Mouse (Mus musculus) forebrain, embryonic 15.5 days (tissue): ENCODE data around the gene Lrrc8b. TPM values are rescaled to one million over a fixed set of nuclear protein-coding genes. Genes with fewer than 3 reads are reported as not detected.

Source experiments
- ATAC-seq: fragments of 200-750 bp; cut with Nextera tagmentation; replicated peaks from 2 replicates; pipeline ENCODE4 v1.8.0; 2017; ENCODE audit warnings: mild to moderate bottlenecking, moderate TSS enrichment, moderate library complexity
- H3K27ac ChIP-seq: fragments of 300-500 bp; sonication (generic); replicated peaks from 2 replicates; pipeline ENCODE4 v1.5.1; 2015; ENCODE audit warnings: mild to moderate bottlenecking, inconsistent platforms
- H3K27me3 ChIP-seq: fragments of 300-500 bp; sonication (generic); 2 replicates; pipeline ENCODE4 v1.6.1; 2015; ENCODE audit warnings: inconsistent platforms
- H3K36me3 ChIP-seq: fragments of 300-500 bp; sonication (generic); 2 replicates; pipeline ENCODE4 v1.6.1; 2015; ENCODE audit warnings: mild to moderate bottlenecking, inconsistent platforms
- H3K4me1 ChIP-seq: fragments of 300-500 bp; sonication (generic); 2 replicates; pipeline ENCODE4 v1.6.1; 2015; ENCODE audit warnings: inconsistent platforms
- H3K4me2 ChIP-seq: fragments of 300-500 bp; sonication (generic); replicated peaks from 2 replicates; pipeline ENCODE4 v1.6.1; 2015; ENCODE audit warnings: mild to moderate bottlenecking, inconsistent platforms
- H3K4me3 ChIP-seq: fragments of 300-500 bp; sonication (generic); 2 replicates; pipeline ENCODE4 v1.5.1; 2015; ENCODE audit warnings: mild to moderate bottlenecking, inconsistent platforms
- H3K9ac ChIP-seq: fragments of 300-500 bp; sonication (generic); replicated peaks from 2 replicates; pipeline ENCODE4 v1.6.1; 2015; ENCODE audit warnings: mild to moderate bottlenecking, inconsistent platforms
- H3K9me3 ChIP-seq: fragments of 300-500 bp; sonication (generic); 2 replicates; pipeline ENCODE4 v1.6.1; 2016; ENCODE audit warnings: inconsistent platforms
- WGBS: fragments of 180-500 bp; shearing (Covaris S2); methylation state at CpG from one replicate; pipeline ENCODE4 v1.1.7; 2015; ENCODE audit warnings: mixed read lengths; 5-methylcytosine and 5-hydroxymethylcytosine counted together
- polyA plus RNA-seq: library from polyadenylated mRNA; unstranded; fragments of >200 nt; fragmentation: Nextera tagmentation; extraction: Ambion mirVana; gene quantifications from 2 replicates; pipeline ENCODE4 v1.2.1, GENCODE M21; 2015

Lrrc8b gene
- polyA plus RNA-seq, 1 experiment from 2014 or later: 16.0 TPM

DNA sequence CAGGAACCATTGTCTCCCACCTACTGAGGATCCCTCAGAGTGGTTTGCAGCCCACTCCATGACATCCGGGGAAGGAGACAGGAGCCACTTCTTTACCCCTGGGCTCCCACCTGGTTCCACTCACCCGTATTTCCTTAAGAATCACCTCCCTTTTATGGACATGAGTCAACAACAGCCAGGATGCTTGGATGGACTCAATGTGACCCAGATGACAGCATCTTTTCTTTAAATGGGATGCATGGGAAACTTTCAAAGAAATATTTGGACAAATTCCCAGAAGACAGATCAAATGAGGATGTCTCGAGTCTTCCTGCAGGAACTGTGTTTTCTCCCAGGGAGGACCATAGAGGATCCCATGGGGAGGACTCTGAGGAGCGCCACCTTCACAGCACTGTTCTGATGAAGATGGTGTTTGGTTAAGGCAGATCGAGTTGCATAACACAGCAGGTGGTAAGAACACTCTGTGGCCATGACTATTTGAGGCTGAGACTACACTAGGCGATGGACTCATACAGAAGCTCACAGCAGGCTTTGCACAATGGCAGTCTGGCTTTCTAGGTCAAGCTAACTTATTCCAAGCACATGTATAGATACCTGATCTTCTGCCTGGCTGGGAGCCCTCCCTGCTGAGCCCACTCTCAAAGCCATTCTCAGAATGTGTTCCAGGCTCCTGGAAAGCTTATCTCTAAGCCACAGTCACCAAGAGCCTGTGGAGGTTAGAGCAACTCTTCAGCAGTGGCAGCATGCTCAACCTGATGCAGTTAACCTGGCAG is 4.9 kb upstream of the Lrrc8b start:
- H3K9ac ChIP-seq: no peak overlapping the region
- no peaks in the 10 kb centered on the region for H3K27me3 ChIP-seq
- H3K27ac ChIP-seq: no peak overlapping the region
- H3K4me1 ChIP-seq: peaks cover 5% of the 10 kb centered on the region
- 76% methylated on average over 6 of the region's 6 CpGs for WGBS
- no peak overlapping the region for H3K4me3 ChIP-seq
- no peaks in the 10 kb centered on the region for H3K9me3 ChIP-seq
- ATAC-seq: no peak
- no peaks in the 10 kb centered on the region for H3K36me3 ChIP-seq
- H3K4me2 ChIP-seq: no peak overlapping the region

GRCm38 (mm10) chr5:105411294-105411570 is 4.3 kb upstream of the Lrrc8b start:
- Histone ChIP-seq H3K27me3 (no peaks in the 10 kb centered on the region), H3K4me3 (no peak overlapping the region), H3K27ac (no peak overlapping the region), H3K36me3 (no peaks in the 10 kb centered on the region), H3K9ac (no peak overlapping the region), H3K4me2 (no peak overlapping the region), H3K4me1 (peaks cover 6% of the 10 kb centered on the region), H3K9me3 (no peaks in the 10 kb centered on the region)
- WGBS: 51% methylated on average over 4 of the region's 4 CpGs
- ATAC-seq: no peak

GRCm38 (mm10) chr5:105411768-105412167 is 3.8 kb upstream of the Lrrc8b start:
- Histone ChIP-seq H3K36me3 (no peaks in the 10 kb centered on the region), H3K4me3 (no peak overlapping the region), H3K27ac (no peak overlapping the region), H3K9me3 (no peaks in the 10 kb centered on the region), H3K9ac (no peak overlapping the region), H3K4me2 (no peak overlapping the region), H3K4me1 (peaks cover 10% of the 10 kb centered on the region), H3K27me3 (no peaks in the 10 kb centered on the region)
- no peak for ATAC-seq
- WGBS: 80% methylated on average over 2 of the region's 2 CpGs

GRCm38 (mm10) chr5:105412634-105413033 is 2.9 kb upstream of the Lrrc8b start:
- H3K9ac ChIP-seq: no peak overlapping the region
- H3K4me3 ChIP-seq: no peak overlapping the region
- no peaks in the 10 kb centered on the region for H3K27me3 ChIP-seq
- no peaks in the 10 kb centered on the region for H3K9me3 ChIP-seq
- no peak overlapping the region for H3K4me2 ChIP-seq
- no peak for ATAC-seq
- no peak overlapping the region for H3K27ac ChIP-seq
- peaks cover 12% of the 10 kb centered on the region for H3K4me1 ChIP-seq
- no peaks in the 10 kb centered on the region for H3K36me3 ChIP-seq
- WGBS: 91% methylated on average over 3 of the region's 3 CpGs

DNA sequence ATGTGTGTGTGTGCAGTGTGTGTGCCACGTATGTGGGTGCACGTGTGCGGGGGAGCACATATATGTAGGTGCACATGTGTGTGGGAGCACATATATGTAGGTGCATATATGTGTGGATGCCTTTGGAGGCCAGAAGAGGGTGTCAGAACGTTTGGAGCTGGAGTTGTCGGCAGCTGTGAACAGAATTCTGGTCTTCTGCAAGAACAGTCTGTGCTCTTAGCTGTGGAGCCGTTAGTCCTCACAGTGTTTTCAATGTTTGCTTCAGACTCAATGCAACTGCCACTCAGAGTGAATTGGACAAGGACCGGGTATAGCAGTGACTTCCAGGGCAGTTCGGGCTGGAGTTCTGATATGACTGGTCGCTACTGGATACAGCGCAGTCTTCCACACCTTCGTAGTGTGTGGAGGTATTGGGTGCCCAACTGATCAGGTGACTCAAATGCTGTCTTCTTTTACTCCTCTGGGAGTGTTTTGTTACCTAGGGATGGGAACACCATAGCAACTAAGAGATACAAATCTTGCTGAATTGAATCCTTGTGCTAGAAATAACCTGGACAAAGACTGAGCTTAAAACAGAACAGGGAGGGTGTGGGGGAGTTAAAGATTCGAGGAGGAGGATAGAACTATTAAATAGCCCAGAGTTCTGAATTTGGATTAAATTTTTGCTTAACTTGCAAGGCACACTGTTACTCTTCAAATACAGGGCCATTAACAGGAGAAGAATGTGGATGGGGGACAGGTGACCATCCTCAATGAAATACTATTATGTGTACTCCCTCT is 1.0 kb upstream of the Lrrc8b start:
- peak; percentile 9; the same call in 1 of the 2 replicates for ATAC-seq
- Histone ChIP-seq H3K27me3 (no peaks in the 10 kb centered on the region), H3K27ac (peak overlapping the region; percentile 89; the same call in 1 of the 2 replicates), H3K4me2 (peak overlapping the region; percentile 80), H3K4me1 (peaks cover 12% of the 10 kb centered on the region), H3K9me3 (0 out of 2 replicates have a peak, but pooled peaks cover 7% of the 10 kb centered on the region), H3K4me3 (peak overlapping the region; percentile 98), H3K36me3 (0 out of 2 replicates have a peak, but pooled peaks cover 3% of the 10 kb centered on the region), H3K9ac (peak overlapping the region; percentile 99)
- 77% methylated on average over 12 of the region's 12 CpGs for WGBS

- 3% methylated on average over 36 of the region's 36 CpGs for WGBS
- ATAC-seq: peak; percentile 47
- Histone ChIP-seq H3K4me2 (peak overlapping the region; percentile 80), H3K4me1 (peaks cover 12% of the 10 kb centered on the region), H3K27me3 (no peaks in the 10 kb centered on the region), H3K36me3 (0 out of 2 replicates have a peak, but pooled peaks cover 3% of the 10 kb centered on the region), H3K9me3 (0 out of 2 replicates have a peak, but pooled peaks cover 7% of the 10 kb centered on the region), H3K27ac (peak overlapping the region; percentile 89), H3K9ac (peak overlapping the region; percentile 99), H3K4me3 (peak overlapping the region; percentile 98)
Measured at GRCm38 (mm10) chr5:105415951-105416675, 538 bp downstream of the Lrrc8b start.

DNA sequence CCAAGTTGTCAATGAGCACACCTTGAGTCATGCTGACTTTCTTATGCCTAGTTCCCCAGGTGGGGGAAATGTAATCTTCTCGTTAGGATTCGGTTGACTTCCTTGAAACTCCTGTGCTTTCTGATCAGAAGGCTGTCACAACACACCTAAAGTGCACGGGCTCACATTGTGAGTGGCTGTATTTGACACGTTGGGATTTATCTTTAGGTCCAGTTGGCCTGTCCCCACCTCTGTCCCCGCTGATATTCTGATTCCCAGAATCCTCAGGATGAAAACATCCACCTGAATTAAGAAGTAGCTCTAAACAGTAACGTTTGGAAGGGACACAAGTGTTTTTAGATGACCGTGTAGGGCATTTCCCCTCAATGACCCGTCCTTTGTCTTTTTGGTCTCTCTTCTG is 1.6 kb downstream of the Lrrc8b start:
- no peak for ATAC-seq
- H3K4me1 ChIP-seq: peaks cover 12% of the 10 kb centered on the region
- H3K4me3 ChIP-seq: 0 out of 2 replicates have a peak overlapping the region, but pooled peaks have one; percentile 98
- 0 out of 2 replicates have a peak, but pooled peaks cover 7% of the 10 kb centered on the region for H3K9me3 ChIP-seq
- H3K27me3 ChIP-seq: no peaks in the 10 kb centered on the region
- H3K9ac ChIP-seq: no peak overlapping the region
- 0 out of 2 replicates have a peak, but pooled peaks cover 3% of the 10 kb centered on the region for H3K36me3 ChIP-seq
- H3K27ac ChIP-seq: no peak overlapping the region
- WGBS: 74% methylated on average over 8 of the region's 8 CpGs
- no peak overlapping the region for H3K4me2 ChIP-seq

- no peak overlapping the region for H3K4me2 ChIP-seq
- WGBS: 92% methylated on average over 7 of the region's 7 CpGs
- no peak overlapping the region for H3K4me3 ChIP-seq
- ATAC-seq: no peak
- 0 out of 2 replicates have a peak, but pooled peaks cover 3% of the 10 kb centered on the region for H3K36me3 ChIP-seq
- no peaks in the 10 kb centered on the region for H3K27me3 ChIP-seq
- H3K9ac ChIP-seq: no peak overlapping the region
- H3K4me1 ChIP-seq: peaks cover 12% of the 10 kb centered on the region
- no peak overlapping the region for H3K27ac ChIP-seq
- 0 out of 2 replicates have a peak, but pooled peaks cover 7% of the 10 kb centered on the region for H3K9me3 ChIP-seq
Measured at GRCm38 (mm10) chr5:105418364-105418763, 2.8 kb downstream of the Lrrc8b start.

DNA sequence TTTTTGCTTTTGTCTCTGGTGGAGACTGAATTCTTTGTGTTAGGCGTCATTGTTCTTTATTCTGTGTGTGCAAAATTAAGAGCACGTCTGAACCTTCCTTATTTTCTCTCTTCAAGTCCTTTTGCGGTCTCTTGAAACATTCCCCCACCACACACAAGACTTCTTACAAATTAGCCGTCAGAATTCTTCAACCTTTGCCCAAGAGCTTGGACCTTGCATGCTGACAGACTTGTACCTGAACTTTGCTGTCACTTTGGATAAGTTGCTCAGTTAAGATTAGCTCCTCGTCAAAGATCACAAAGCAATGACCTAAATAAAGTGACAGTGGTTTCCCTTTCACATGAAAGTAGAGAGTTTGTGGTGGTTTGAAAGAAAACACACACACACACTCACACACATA is 3.3 kb downstream of the Lrrc8b start:
- WGBS: 86% methylated on average over 5 of the region's 5 CpGs
- Histone ChIP-seq H3K36me3 (0 out of 2 replicates have a peak, but pooled peaks cover 3% of the 10 kb centered on the region), H3K4me3 (no peak overlapping the region), H3K9me3 (0 out of 2 replicates have a peak, but pooled peaks cover 7% of the 10 kb centered on the region), H3K27me3 (no peaks in the 10 kb centered on the region), H3K27ac (no peak overlapping the region), H3K4me2 (no peak overlapping the region), H3K4me1 (peaks cover 12% of the 10 kb centered on the region), H3K9ac (no peak overlapping the region)
- ATAC-seq: no peak

- Histone ChIP-seq H3K27ac (no peak overlapping the region), H3K27me3 (no peaks in the 10 kb centered on the region), H3K4me3 (no peak overlapping the region), H3K4me2 (no peak overlapping the region), H3K9ac (no peak overlapping the region), H3K9me3 (peaks cover 4% of the 10 kb centered on the region; the same call in 1 of the 2 replicates), H3K4me1 (no peaks in the 10 kb centered on the region), H3K36me3 (peaks cover 8% of the 10 kb centered on the region; the same call in 1 of the 2 replicates)
- 95% methylated on average over 2 of the region's 2 CpGs for WGBS
- no peak for ATAC-seq
Measured at GRCm38 (mm10) chr5:105425587-105425986, 10.0 kb downstream of the Lrrc8b start.

DNA sequence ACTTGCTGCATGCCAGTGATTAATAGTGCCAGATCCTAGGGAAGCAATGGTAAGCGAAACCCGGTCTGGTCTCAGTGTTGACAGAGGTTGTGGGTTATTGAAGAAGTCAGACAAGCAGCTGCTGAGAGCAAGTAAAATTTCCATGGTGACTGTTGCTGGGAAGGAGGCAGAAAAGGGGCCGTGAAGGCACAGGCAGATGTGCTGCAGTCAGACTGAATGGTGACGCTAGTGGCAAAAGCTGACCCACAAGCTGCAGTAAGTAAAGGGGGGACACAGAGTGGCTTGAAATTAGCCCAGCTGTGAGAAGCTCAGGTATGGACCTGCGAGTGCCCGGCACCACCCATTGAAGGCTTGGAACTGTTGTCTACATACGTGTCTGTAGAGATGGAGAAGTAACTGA is 11.8 kb downstream of the Lrrc8b start:
- 86% methylated on average over 7 of the region's 7 CpGs for WGBS

More for the DNA sequence above, 11.8 kb downstream of the Lrrc8b start:
- H3K27ac ChIP-seq: no peak overlapping the region
- H3K36me3 ChIP-seq: peaks cover 8% of the 10 kb centered on the region; the same call in 1 of the 2 replicates
- no peak for ATAC-seq
- H3K9ac ChIP-seq: no peak overlapping the region
- no peaks in the 10 kb centered on the region for H3K27me3 ChIP-seq
- peaks cover 4% of the 10 kb centered on the region; the same call in 1 of the 2 replicates for H3K9me3 ChIP-seq
- no peak overlapping the region for H3K4me3 ChIP-seq
- H3K4me2 ChIP-seq: no peak overlapping the region
- H3K4me1 ChIP-seq: no peaks in the 10 kb centered on the region
